Mouse (Mus musculus): ENCODE measurements around the gene Krt79. TPM values are rescaled to one million over a fixed set of nuclear protein-coding genes. Genes with fewer than 3 reads are reported as not detected.
A peak's percentile ranks its signal among the peaks of the same experiment; 100 is the strongest.

The Krt79 gene
- 0.27 TPM in 1 of 2 replicates, not detected in the other for polyA plus RNA-seq (2014; fragmentation: Nextera tagmentation; extraction: Ambion mirVana)

DNA sequence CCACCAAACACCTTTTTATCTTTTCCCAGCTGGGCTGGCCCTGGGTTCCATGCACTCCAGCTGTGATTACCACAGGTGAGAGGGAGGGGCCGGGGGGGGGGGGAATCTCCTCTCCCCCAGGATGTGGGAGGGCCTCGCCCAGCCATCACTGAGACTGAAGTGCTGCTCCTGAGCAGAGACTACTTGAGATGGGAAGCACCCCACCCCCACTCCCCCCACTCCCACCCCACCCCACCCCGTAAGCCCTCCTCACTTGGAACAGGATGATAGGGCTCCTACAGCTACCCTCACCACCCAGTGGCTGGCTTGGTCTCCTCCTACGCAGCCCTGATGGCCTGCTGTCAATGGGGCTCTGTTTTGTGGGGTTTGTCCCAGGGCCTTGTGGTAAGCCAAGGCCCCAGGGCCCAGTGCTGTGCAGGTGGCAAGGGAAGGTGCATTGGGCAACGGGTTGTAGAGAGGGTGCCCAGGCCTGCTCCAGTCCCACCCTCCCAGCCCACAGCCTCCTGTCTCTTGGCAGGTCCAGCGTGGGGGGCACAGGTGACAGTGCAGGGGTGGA, at the start of gene Krt79:
Krt79 (minus strand) TSS at position 51 of the 556 bp plus-strand sequence.
- Histone ChIP-seq H3K9me3 (ENCODE audit: control insufficient read depth, low read length) (no peaks in the 10 kb centered on the region), H3K4me3 (ENCODE audit: low read depth, low read length) (no peak within 1 kb of the TSS), H3K27me3 (ENCODE audit: control insufficient read depth, insufficient read depth, low read length) (no peaks in the 10 kb centered on the region), H3K4me2 (replicated peaks; ENCODE audit: low read depth, low read length) (no peak within 1 kb of the TSS), H3K4me1 (replicated peaks; ENCODE audit: control insufficient read depth, insufficient read depth, low read length) (no peaks in the 10 kb centered on the region), H3K36me3 (ENCODE audit: control insufficient read depth, insufficient read depth, low read length) (no peaks in the 10 kb centered on the region), H3K27ac (ENCODE audit: low read depth, low read length) (no peak within 1 kb of the TSS), H3K9ac (ENCODE audit: low read depth, low read length) (no peak within 1 kb of the TSS)
- DNase-seq (ENCODE audit: low spot score), result no peak
- WGBS, result 67% methylated on average over 5 of the region's 6 CpGs
- ATAC-seq (ENCODE audit: low FRiP score), result no peak

DNA sequence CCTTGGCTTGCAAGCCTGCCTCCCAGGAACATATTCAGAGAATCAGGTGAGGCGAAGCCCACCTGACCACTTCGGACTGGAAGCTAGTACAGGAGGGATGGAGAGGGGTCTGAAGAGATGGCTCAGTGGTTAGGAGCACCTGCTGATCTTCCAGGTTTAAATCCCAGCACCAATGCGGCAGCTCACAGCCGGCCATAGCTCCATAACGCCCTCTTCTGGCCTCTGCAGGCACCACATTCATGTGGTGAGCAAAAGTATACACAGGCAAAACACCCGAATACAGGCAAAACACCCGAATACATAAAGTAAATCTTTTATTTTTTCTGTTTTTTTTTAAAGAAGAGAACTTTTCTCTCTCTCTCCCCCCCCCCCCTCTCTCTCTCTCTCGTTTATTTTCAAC, 48.6 kb upstream of the Krt79 start:
- no peaks in the 10 kb centered on the region; the same call in 1 of the 2 replicates for H3K27me3 ChIP-seq (ENCODE audit: control insufficient read depth, insufficient read depth, low read length)
- WGBS, result 68% methylated on average over 8 of the region's 8 CpGs
- DNase-seq (ENCODE audit: low spot score) (no peak), ATAC-seq (ENCODE audit: low FRiP score) (no peak)
- H3K27ac ChIP-seq (ENCODE audit: low read depth, low read length), result no peak overlapping the region
- no peaks in the 10 kb centered on the region for H3K4me1 ChIP-seq (replicated peaks; ENCODE audit: control insufficient read depth, insufficient read depth, low read length)
- no peaks in the 10 kb centered on the region for H3K36me3 ChIP-seq (ENCODE audit: control insufficient read depth, insufficient read depth, low read length)
- no peak overlapping the region for H3K9ac ChIP-seq (ENCODE audit: low read depth, low read length)
- no peaks in the 10 kb centered on the region for H3K9me3 ChIP-seq (ENCODE audit: control insufficient read depth, low read length)
- H3K4me3 ChIP-seq (ENCODE audit: low read depth, low read length), result no peak overlapping the region
- H3K4me2 ChIP-seq (replicated peaks; ENCODE audit: low read depth, low read length), result no peak overlapping the region

DNA sequence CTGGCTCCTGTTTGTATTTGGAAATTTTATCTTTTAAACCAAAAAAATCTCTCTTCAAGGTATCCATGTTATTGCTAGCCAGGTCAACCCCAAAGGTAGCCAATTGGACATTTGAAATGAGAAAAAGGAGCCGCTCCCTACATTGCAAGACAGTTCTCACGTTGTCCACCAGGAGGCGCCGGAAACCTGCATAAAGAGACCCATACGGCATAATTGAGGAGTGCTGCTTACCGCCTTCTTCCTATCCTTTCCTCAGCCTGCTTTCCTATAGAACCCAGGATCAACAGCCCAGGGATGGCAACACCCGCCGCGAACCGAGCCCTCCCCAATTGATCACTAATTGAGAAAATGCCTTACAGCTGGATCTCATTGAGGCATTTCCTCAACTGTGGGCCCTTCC, 48.0 kb upstream of the Krt79 start:
- no peaks in the 10 kb centered on the region for H3K36me3 ChIP-seq (ENCODE audit: control insufficient read depth, insufficient read depth, low read length)
- H3K4me2 ChIP-seq (replicated peaks; ENCODE audit: low read depth, low read length), result no peak overlapping the region
- H3K9ac ChIP-seq (ENCODE audit: low read depth, low read length), result no peak overlapping the region
- peak; percentile 92 for DNase-seq (ENCODE audit: low spot score)
- no peaks in the 10 kb centered on the region for H3K9me3 ChIP-seq (ENCODE audit: control insufficient read depth, low read length)
- ATAC-seq (ENCODE audit: low FRiP score), result no peak
- no peaks in the 10 kb centered on the region for H3K4me1 ChIP-seq (replicated peaks; ENCODE audit: control insufficient read depth, insufficient read depth, low read length)
- no peak overlapping the region for H3K27ac ChIP-seq (ENCODE audit: low read depth, low read length)
- under 1% methylated on average over 10 of the region's 10 CpGs for WGBS
- no peak overlapping the region for H3K4me3 ChIP-seq (ENCODE audit: low read depth, low read length)
- H3K27me3 ChIP-seq (ENCODE audit: control insufficient read depth, insufficient read depth, low read length), result no peaks in the 10 kb centered on the region; the same call in 1 of the 2 replicates

- DNase-seq (ENCODE audit: low spot score) (no peak), ATAC-seq (ENCODE audit: low FRiP score) (no peak)
- Histone ChIP-seq H3K27ac (ENCODE audit: low read depth, low read length) (no peak overlapping the region), H3K36me3 (ENCODE audit: control insufficient read depth, insufficient read depth, low read length) (no peaks in the 10 kb centered on the region), H3K9ac (ENCODE audit: low read depth, low read length) (no peak overlapping the region), H3K4me3 (ENCODE audit: low read depth, low read length) (no peak overlapping the region), H3K9me3 (ENCODE audit: control insufficient read depth, low read length) (no peaks in the 10 kb centered on the region), H3K4me2 (replicated peaks; ENCODE audit: low read depth, low read length) (no peak overlapping the region), H3K27me3 (ENCODE audit: control insufficient read depth, insufficient read depth, low read length) (no peaks in the 10 kb centered on the region; the same call in 1 of the 2 replicates), H3K4me1 (replicated peaks; ENCODE audit: control insufficient read depth, insufficient read depth, low read length) (no peaks in the 10 kb centered on the region)
- WGBS, result 20% methylated on average over 6 of the region's 6 CpGs
These were observed 44.6 kb upstream of the Krt79 start for GRCm38 (mm10) chr15:101984746-101985145.

GRCm38 (mm10) chr15:101983949-101984601, 44.0 kb upstream of the Krt79 start:
- H3K4me1 ChIP-seq (replicated peaks; ENCODE audit: control insufficient read depth, insufficient read depth, low read length), result no peaks in the 10 kb centered on the region
- H3K27me3 ChIP-seq (ENCODE audit: control insufficient read depth, insufficient read depth, low read length), result no peaks in the 10 kb centered on the region; the same call in 1 of the 2 replicates
- no peaks in the 10 kb centered on the region for H3K36me3 ChIP-seq (ENCODE audit: control insufficient read depth, insufficient read depth, low read length)
- DNase-seq (ENCODE audit: low spot score) (peak; percentile 98), ATAC-seq (ENCODE audit: low FRiP score) (peak; percentile 96)
- H3K9ac ChIP-seq (ENCODE audit: low read depth, low read length), result peak overlapping the region; percentile 52
- H3K4me3 ChIP-seq (ENCODE audit: low read depth, low read length), result peak overlapping the region; percentile 25
- H3K4me2 ChIP-seq (replicated peaks; ENCODE audit: low read depth, low read length), result peak overlapping the region; percentile 41
- WGBS, result 4% methylated on average over 15 of the region's 15 CpGs
- H3K27ac ChIP-seq (ENCODE audit: low read depth, low read length), result peak overlapping the region; percentile 47; the same call in 1 of the 2 replicates
- no peaks in the 10 kb centered on the region for H3K9me3 ChIP-seq (ENCODE audit: control insufficient read depth, low read length)

DNA sequence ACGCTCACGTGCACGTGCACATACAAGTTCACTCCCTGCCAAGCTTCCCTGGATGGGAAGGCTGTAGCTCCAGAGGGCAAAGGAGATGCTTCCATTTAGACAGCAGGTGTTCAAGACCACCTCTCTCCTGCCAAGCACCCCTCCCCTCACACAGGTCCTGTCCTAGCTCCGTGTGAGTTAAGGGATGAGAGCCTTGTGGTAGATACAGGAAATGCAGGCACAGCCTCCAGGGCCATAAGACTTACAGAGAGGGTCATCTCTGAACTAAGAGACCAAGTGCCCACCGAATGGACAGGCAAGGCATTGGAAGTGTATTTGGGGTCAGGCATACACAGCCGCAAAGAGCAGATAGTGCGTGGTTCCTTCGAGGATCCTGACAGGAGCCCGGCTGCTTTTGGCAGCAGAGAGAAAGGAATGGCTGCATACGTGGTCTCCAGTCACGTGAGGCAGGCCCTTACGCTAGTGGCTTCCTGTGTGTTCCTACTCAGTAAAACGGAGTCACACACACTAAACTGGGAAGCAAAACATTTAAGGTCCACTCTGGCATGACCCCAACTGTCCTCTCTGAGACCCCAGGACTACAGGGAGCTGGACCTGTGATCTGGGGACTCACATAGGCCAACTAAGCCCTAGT, 43.3 kb upstream of the Krt79 start:
- Histone ChIP-seq H3K9ac (ENCODE audit: low read depth, low read length) (peak overlapping the region; percentile 52; the same call in 1 of the 2 replicates), H3K9me3 (ENCODE audit: control insufficient read depth, low read length) (no peaks in the 10 kb centered on the region), H3K36me3 (ENCODE audit: control insufficient read depth, insufficient read depth, low read length) (no peaks in the 10 kb centered on the region), H3K4me2 (replicated peaks; ENCODE audit: low read depth, low read length) (peak overlapping the region; percentile 41; the same call in 1 of the 2 replicates), H3K4me1 (replicated peaks; ENCODE audit: control insufficient read depth, insufficient read depth, low read length) (no peaks in the 10 kb centered on the region), H3K27ac (ENCODE audit: low read depth, low read length) (no peak overlapping the region), H3K27me3 (ENCODE audit: control insufficient read depth, insufficient read depth, low read length) (no peaks in the 10 kb centered on the region), H3K4me3 (ENCODE audit: low read depth, low read length) (no peak overlapping the region)
- ATAC-seq (ENCODE audit: low FRiP score), result no peak
- 82% methylated on average over 13 of the region's 13 CpGs for WGBS
- DNase-seq (ENCODE audit: low spot score), result peak; percentile 20

DNA sequence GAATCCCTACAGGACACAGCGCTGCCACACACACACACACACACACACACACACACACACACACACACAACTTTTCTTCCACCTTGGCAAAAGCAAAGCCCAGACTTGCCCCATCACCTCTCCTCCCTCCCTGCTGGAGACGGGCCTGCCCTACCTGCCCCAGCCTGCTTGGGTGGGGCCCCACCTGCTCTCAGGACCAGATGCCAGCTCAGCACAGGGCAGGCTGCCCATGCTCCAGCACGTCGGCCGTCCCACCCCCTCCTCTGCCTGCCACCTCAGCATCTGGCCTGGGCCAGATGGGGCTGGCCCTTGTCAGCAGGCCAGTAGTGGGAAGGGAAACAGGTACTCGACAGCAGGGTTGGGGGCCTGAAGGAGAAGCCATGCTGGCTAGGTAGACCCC, 40.7 kb upstream of the Krt79 start:
- WGBS, result 82% methylated on average over 6 of the region's 6 CpGs
- H3K9ac ChIP-seq (ENCODE audit: low read depth, low read length), result no peak overlapping the region
- DNase-seq (ENCODE audit: low spot score) (no peak), ATAC-seq (ENCODE audit: low FRiP score) (no peak)
- no peaks in the 10 kb centered on the region for H3K36me3 ChIP-seq (ENCODE audit: control insufficient read depth, insufficient read depth, low read length)
- H3K4me2 ChIP-seq (replicated peaks; ENCODE audit: low read depth, low read length), result no peak overlapping the region
- no peaks in the 10 kb centered on the region for H3K9me3 ChIP-seq (ENCODE audit: control insufficient read depth, low read length)
- no peaks in the 10 kb centered on the region; the same call in none of the 2 replicates for H3K4me1 ChIP-seq (replicated peaks; ENCODE audit: control insufficient read depth, insufficient read depth, low read length)
- H3K27ac ChIP-seq (ENCODE audit: low read depth, low read length), result no peak overlapping the region
- no peak overlapping the region for H3K4me3 ChIP-seq (ENCODE audit: low read depth, low read length)
- no peaks in the 10 kb centered on the region for H3K27me3 ChIP-seq (ENCODE audit: control insufficient read depth, insufficient read depth, low read length)

DNA sequence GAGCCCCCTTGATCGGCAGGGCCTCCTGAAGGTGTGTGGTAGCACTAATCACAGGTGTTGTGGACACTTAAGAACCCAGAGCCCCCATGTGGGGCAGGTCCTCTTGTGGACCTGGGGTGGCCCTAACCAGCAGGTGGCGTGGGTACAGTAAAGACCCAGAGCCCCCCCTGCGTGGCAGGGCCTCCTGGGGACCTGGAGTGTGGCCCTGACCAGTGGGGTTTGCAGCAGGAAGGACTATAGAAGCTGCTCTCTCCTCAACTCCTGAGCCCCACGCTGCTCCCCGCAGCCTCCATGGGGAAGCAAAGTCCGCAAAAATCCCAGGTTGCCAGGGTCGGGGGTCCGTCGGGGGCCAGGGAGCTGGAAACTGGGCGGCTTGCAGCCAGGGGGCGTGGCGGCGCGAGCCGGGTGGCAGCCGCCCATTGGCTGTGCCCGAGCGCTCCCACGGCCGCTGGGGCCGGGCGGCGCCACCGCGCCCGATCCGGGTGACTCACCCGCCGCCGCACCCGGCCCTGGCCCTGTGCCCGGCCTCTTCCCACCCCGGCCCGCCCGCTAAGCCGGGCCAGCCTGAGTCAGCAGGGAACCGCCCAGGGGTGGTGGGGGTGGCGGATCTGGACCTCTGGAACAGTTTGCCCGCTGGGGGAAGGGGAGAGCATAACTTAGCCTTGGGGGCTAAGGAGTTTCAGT, 37.1 kb upstream of the Krt79 start:
- no peaks in the 10 kb centered on the region for H3K36me3 ChIP-seq (ENCODE audit: control insufficient read depth, insufficient read depth, low read length)
- H3K4me2 ChIP-seq (replicated peaks; ENCODE audit: low read depth, low read length), result peak overlapping the region; percentile 85
- H3K4me3 ChIP-seq (ENCODE audit: low read depth, low read length), result peak overlapping the region; percentile 39
- DNase-seq (ENCODE audit: low spot score), result peak; percentile 84
- no peaks in the 10 kb centered on the region for H3K27me3 ChIP-seq (ENCODE audit: control insufficient read depth, insufficient read depth, low read length)
- peak overlapping the region; percentile 64 for H3K9ac ChIP-seq (ENCODE audit: low read depth, low read length)
- no peaks in the 10 kb centered on the region for H3K9me3 ChIP-seq (ENCODE audit: control insufficient read depth, low read length)
- ATAC-seq (ENCODE audit: low FRiP score), result peak; percentile 83
- WGBS, result 3% methylated on average over 39 of the region's 39 CpGs
- no peaks in the 10 kb centered on the region; the same call in none of the 2 replicates for H3K4me1 ChIP-seq (replicated peaks; ENCODE audit: control insufficient read depth, insufficient read depth, low read length)
- no peak overlapping the region for H3K27ac ChIP-seq (ENCODE audit: low read depth, low read length)
